Mouse (Mus musculus) embryo, embryonic 9.5 days (tissue): Measurements from ENCODE around the gene Mtmr10.
A peak's percentile ranks its signal among the peaks of the same experiment; 100 is the strongest.

ENCODE experiments used
- DNase-seq: peaks from one replicate; pipeline ENCODE4 v3.0.0-alpha.2; 2017; ENCODE audit errors: extremely low spot score

Gene Mtmr10

GRCm38 (mm10) chr7:64371940-64372878, 84.8 kb downstream of the Mtmr10 start:
- no peak for DNase-seq

- no peak for DNase-seq
These were observed 85.8 kb downstream of the Mtmr10 start for GRCm38 (mm10) chr7:64373147-64373829.

- peak; percentile 89 for DNase-seq
These were observed 86.5 kb downstream of the Mtmr10 start, which contains the start of gene Fan1 for GRCm38 (mm10) chr7:64373830-64374562. Gene Fan1 (minus strand): TSS chr7:64374095.
